Mouse (Mus musculus) cerebellum, postnatal 25 days (tissue): Measurements from ENCODE around the gene Srp9.
A peak's percentile ranks its signal among the peaks of the same experiment; 100 is the strongest.

Experiments used
- DNase-seq, 2 experiments: peaks; one replicate each; pipeline ENCODE4 v3.0.0; 2021; ENCODE audit warnings: mixed read lengths in 2 of 2

Srp9 gene

GRCm38 (mm10) chr1:182107251-182107650 lies 17.3 kb upstream of the Srp9 start:
- DNase-seq: no peak

- no peak for DNase-seq
Observed at GRCm38 (mm10) chr1:182108397-182109099, 16.0 kb upstream of the Srp9 start.

GRCm38 (mm10) chr1:182110185-182110584 lies 14.4 kb upstream of the Srp9 start:
- no peak for DNase-seq

GRCm38 (mm10) chr1:182110708-182111385 lies 13.7 kb upstream of the Srp9 start:
- DNase-seq: peak; percentile 57 to 68

GRCm38 (mm10) chr1:182111386-182112317 lies 12.9 kb upstream of the Srp9 start:
- peak; percentile 46 to 61 for DNase-seq

- DNase-seq: no peak
Observed at GRCm38 (mm10) chr1:182112385-182112784, 12.2 kb upstream of the Srp9 start.

GRCm38 (mm10) chr1:182113131-182113530 lies 11.4 kb upstream of the Srp9 start:
- no peak for DNase-seq

- no peak for DNase-seq
Observed at GRCm38 (mm10) chr1:182113587-182114500, 10.7 kb upstream of the Srp9 start.

- peak; percentile 60 to 69 for DNase-seq
Observed at GRCm38 (mm10) chr1:182115197-182115596, 9.3 kb upstream of the Srp9 start.

- DNase-seq: peak; percentile 55 to 72
Observed at GRCm38 (mm10) chr1:182115651-182116408, 8.7 kb upstream of the Srp9 start.

- DNase-seq: no peak
Observed at GRCm38 (mm10) chr1:182122413-182122812, 2.1 kb upstream of the Srp9 start.

- peak; percentile 81 to 87 for DNase-seq
Observed at GRCm38 (mm10) chr1:182124924-182125368, 409 bp downstream of the Srp9 start.

GRCm38 (mm10) chr1:182130830-182131229 lies 6.3 kb downstream of the Srp9 start:
- DNase-seq: peak in 1 of 2 experiments; percentile 47

GRCm38 (mm10) chr1:182137204-182138125 lies 12.9 kb downstream of the Srp9 start:
- no peak for DNase-seq

- no peak for DNase-seq
Observed at GRCm38 (mm10) chr1:182138172-182138571, 13.6 kb downstream of the Srp9 start.

GRCm38 (mm10) chr1:182139937-182140336 lies 15.4 kb downstream of the Srp9 start:
- no peak for DNase-seq

GRCm38 (mm10) chr1:182140370-182140769 lies 15.8 kb downstream of the Srp9 start:
- peak; percentile 89 to 92 for DNase-seq

- DNase-seq: no peak
Observed at GRCm38 (mm10) chr1:182142725-182143124, 18.2 kb downstream of the Srp9 start.

GRCm38 (mm10) chr1:182143288-182143687 lies 18.8 kb downstream of the Srp9 start:
- no peak for DNase-seq

- no peak for DNase-seq
Observed at GRCm38 (mm10) chr1:182145546-182145945, 21.0 kb downstream of the Srp9 start.
